14 mouse cellular contexts compared by ENCODE assay signal in genomic region chr14:27298875-27299274, GRCm38 (mm10).
"Had no signal": no experiment of that assay in that cellular context is flagged by ENCODE, and none has a peak within 500 bp of the region (broad histone marks: within the 10 kb centered on the region; RNA-seq: fewer than 3 reads in every experiment).

No protein-coding gene starts in this region.

- ATAC-seq: intestine, embryonic 15.5 days had no signal

- H3K4me2 ChIP-seq: intestine, embryonic 15.5 days; limb, embryonic 13.5 days; liver, embryonic 13.5 days; lung, embryonic 14.5 days; midbrain, embryonic 11.5 days had no signal

- H3K9me3 ChIP-seq: intestine, embryonic 15.5 days; limb, embryonic 10.5 days; limb, embryonic 13.5 days; liver, embryonic 13.5 days had no signal

- H3K4me3 ChIP-seq: intestine, embryonic 15.5 days; layer of hippocampus, adult 2 months; limb, embryonic 10.5 days; limb, embryonic 13.5 days; liver, embryonic 13.5 days had no signal

- H3K27ac ChIP-seq: intestine, embryonic 15.5 days; layer of hippocampus, adult 2 months; limb, embryonic 10.5 days; limb, embryonic 13.5 days; liver, embryonic 13.5 days had no signal

- H3K36me3 ChIP-seq: intestine, embryonic 15.5 days; limb, embryonic 10.5 days; limb, embryonic 13.5 days; liver, embryonic 13.5 days had no signal

- H3K27me3 ChIP-seq: intestine, embryonic 15.5 days; limb, embryonic 13.5 days; liver, embryonic 13.5 days had no signal

- H3K9ac ChIP-seq: intestine, embryonic 15.5 days; limb, embryonic 13.5 days; liver, embryonic 13.5 days; lung, embryonic 14.5 days had no signal

- H3K4me1 ChIP-seq: limb, embryonic 10.5 days; liver, embryonic 13.5 days had no signal

- DNase-seq: kidney, adult 11 months; kidney, adult 9 months; kidney, postnatal 14 days; layer of hippocampus, adult 9-11 months; liver, embryonic 13.5 days; lung, embryonic 14.5 days; midbrain, embryonic 14.5 days; thymus, adult 18-20 months; thymus, postnatal 36 days had no signal
